Mouse (Mus musculus) gastrocnemius, postnatal 36 days (tissue): Measurements from ENCODE around the gene Foxp1. TPM values are rescaled to one million over a fixed set of nuclear protein-coding genes. Genes with fewer than 3 reads are reported as not detected.

Experiments used
- microRNA-seq, 2 experiments: library from miRNA; unstranded; fragments of <30 nt; microRNA quantifications; one replicate each; pipeline ENCODE4 v1.2.0; 2021
- total RNA-seq, 2 experiments: library from RNA; stranded (reverse); gene quantifications; 2 replicates each; pipeline ENCODE4 v1.2.3; 2021

Gene Foxp1
- total RNA-seq, 2 experiments from 2014 or later = 15.9 to 18.4 TPM

Small RNA genes within 50 kb of the gene (microRNA-seq; reads per million reads assigned to microRNA genes)
- gene Gm22328 = 0 reads per million in 2 experiments
- 0 reads per million in 2 experiments for gene Gm49348

Other genes starting within 250 kb of the Foxp1 start
- 10 to 100 TPM; 24.3 to 29.6 TPM for gene Eif4e3, start 144.1 kb upstream of the Foxp1 start, total RNA-seq
- gene Gm20696, start 144.1 kb upstream of the Foxp1 start, total RNA-seq = 1 to 10 TPM; 1.4 to 1.6 TPM
- gene Gpr27, start 170.0 kb upstream of the Foxp1 start, total RNA-seq = under 1 TPM; 0.66 to 0.96 TPM
- gene Prok2, start 203.7 kb upstream of the Foxp1 start, total RNA-seq = not detected